Mouse (Mus musculus) heart, adult 18-20 months (tissue): ENCODE measurements around the gene Pla2g10. TPM values are rescaled to one million over a fixed set of nuclear protein-coding genes. Genes with fewer than 3 reads are reported as not detected.
A peak's percentile ranks its signal among the peaks of the same experiment; 100 is the strongest.
"Not testable (repeated sequence)": the region's sequence is repeated elsewhere in the genome, so short reads cannot be mapped to it uniquely, and the experiment has no call there.

Experiments
- DNase-seq, 2 experiments: peaks; one replicate each; pipeline ENCODE4 v3.0.0; 2021 to 2022; ENCODE audit warnings: mixed read lengths in 1 of 2
- total RNA-seq, 2 experiments: library from RNA; stranded (reverse); gene quantifications; 2 replicates each; pipeline ENCODE4 v1.2.3; 2021

Pla2g10 gene
- total RNA-seq, 2 experiments from 2014 or later = not detected

GRCm38 (mm10) chr16:13729428-13729827 is 1.4 kb downstream of the Pla2g10 start:
- no peak for DNase-seq

GRCm38 (mm10) chr16:13727811-13728335 is 2.9 kb downstream of the Pla2g10 start:
- no peak for DNase-seq

GRCm38 (mm10) chr16:13722937-13723336 is 7.8 kb downstream of the Pla2g10 start:
- no peak for DNase-seq

- DNase-seq = no peak
Measured at GRCm38 (mm10) chr16:13716821-13717553, 13.8 kb downstream of the Pla2g10 start.

- DNase-seq = no peak
Measured at GRCm38 (mm10) chr16:13714910-13715309, 15.9 kb downstream of the Pla2g10 start.

- DNase-seq = no peak
Measured at GRCm38 (mm10) chr16:13704676-13705075, 26.1 kb downstream of the Pla2g10 start.

GRCm38 (mm10) chr16:13702184-13702583 is 28.6 kb downstream of the Pla2g10 start:
- DNase-seq = no peak

GRCm38 (mm10) chr16:13698998-13699397 is 31.8 kb downstream of the Pla2g10 start:
- DNase-seq = no peak

- DNase-seq = no peak
Measured at GRCm38 (mm10) chr16:13678601-13679319, 52.0 kb downstream of the Pla2g10 start.

- no peak for DNase-seq
Measured at GRCm38 (mm10) chr16:13674511-13674910, 56.3 kb downstream of the Pla2g10 start.

GRCm38 (mm10) chr16:13673114-13673513 is 57.7 kb downstream of the Pla2g10 start:
- DNase-seq = no peak

- peak; percentile 74 to 77 for DNase-seq
Measured at GRCm38 (mm10) chr16:13672386-13672898, 58.3 kb downstream of the Pla2g10 start.

- DNase-seq = peak; percentile 91 to 95
Measured at GRCm38 (mm10) chr16:13671685-13672385, 58.9 kb downstream of the Pla2g10 start, which contains the start of the genes Bfar and 3110001I22Rik. TSS of gene Bfar (plus strand) at chr16:13671858. TSS of gene 3110001I22Rik (plus strand) at chr16:13671929.

GRCm38 (mm10) chr16:13670896-13671295 is 59.9 kb downstream of the Pla2g10 start:
- DNase-seq = not testable (repeated sequence)

- DNase-seq = no peak
Measured at GRCm38 (mm10) chr16:13669282-13669681, 61.5 kb downstream of the Pla2g10 start.

GRCm38 (mm10) chr16:13668402-13669108 is 62.2 kb downstream of the Pla2g10 start:
- DNase-seq = no peak

GRCm38 (mm10) chr16:13667878-13668343 is 62.9 kb downstream of the Pla2g10 start, which contains the start of gene Parn:
TSS of gene Parn (minus strand) at chr16:13668170.
- peak; percentile 95 to 96 for DNase-seq
